8 mouse cellular contexts compared by ENCODE assay signal in the genomic region with DNA sequence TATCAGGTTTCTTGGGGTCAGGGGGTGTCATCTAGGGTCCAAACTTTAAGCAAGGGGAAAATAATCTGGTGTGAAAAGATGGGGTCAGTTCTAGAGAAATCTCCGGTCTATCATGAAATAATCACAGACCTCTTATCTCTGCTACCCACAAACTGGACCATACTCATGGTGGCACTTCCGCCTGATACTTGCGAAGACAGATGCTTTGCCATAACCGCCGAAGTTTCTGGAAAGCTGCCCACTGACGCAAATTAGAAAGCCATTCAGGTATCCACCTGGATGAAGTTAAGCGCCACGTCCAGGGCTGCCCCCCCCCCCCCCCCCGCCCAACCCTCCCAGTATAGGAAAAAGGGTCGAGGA. TPM values are rescaled to one million over a fixed set of nuclear protein-coding genes. Genes with fewer than 3 reads are reported as not detected.
DNase-seq lines count a peak whose midpoint lies in the region; ATAC-seq and TF ChIP-seq lines count a peak whose summit lies in the region.

No protein-coding gene starts in this region.

- DNase-seq in liver, adult 2 months (ENCODE audit: extremely low read depth, low read depth, low spot score): peak; percentile 53
- DNase-seq in liver: no peak
- DNase-seq in forebrain, postnatal 0 days: peak; percentile 28
- no peak for DNase-seq in right cerebral cortex, adult 18-20 months

- H3K9me3 ChIP-seq in forebrain, postnatal 0 days (ENCODE audit: low read length): no peaks in the 10 kb centered on the region
- H3K9me3 ChIP-seq in liver, embryonic 16.5 days (replicated peaks; ENCODE audit: control insufficient read depth, low read length): no peaks in the 10 kb centered on the region

- H3K79me2 ChIP-seq in liver, adult 2 months (ENCODE audit: control insufficient read depth, insufficient read depth, low read length): peaks cover 21% of the 10 kb centered on the region

- H3K4me2 ChIP-seq in forebrain, postnatal 0 days (ENCODE audit: low read depth): peak overlapping the region; percentile 75
- H3K4me2 ChIP-seq in liver, embryonic 16.5 days (ENCODE audit: low read depth, low read length): peak overlapping the region; percentile 89

- ATAC-seq in forebrain, postnatal 0 days: no peak
- ATAC-seq in liver, embryonic 16.5 days (ENCODE audit: low read depth): no peak
- ATAC-seq in monocyte, adult 5-6 weeks (replicated peaks; ENCODE audit: insufficient number of reproducible peaks, low FRiP score, low TSS enrichment, poor library complexity, severe bottlenecking): no peak
- ATAC-seq in CD4-positive, CD25-positive, alpha-beta regulatory T cell, adult 4 months: no peak

- H3K9ac ChIP-seq in liver, adult 2 months (ENCODE audit: low read depth, low read length): peak overlapping the region; percentile 87
- H3K9ac ChIP-seq in forebrain, postnatal 0 days: peak overlapping the region; percentile 82
- H3K9ac ChIP-seq in liver, embryonic 16.5 days (ENCODE audit: low read depth, low read length): peak overlapping the region; percentile 83

- no peak for TF ChIP-seq POLR2A in liver, adult 2 months (IDR thresholded peaks at IDR 0.05; ENCODE audit: extremely low read depth, insufficient read depth, low read length)

- TF ChIP-seq CTCF in liver, adult 2 months (IDR thresholded peaks at IDR 0.05; ENCODE audit: low read depth, low read length): no peak
- no peak for TF ChIP-seq CTCF in forebrain, postnatal 0 days (IDR thresholded peaks at IDR 0.05; ENCODE audit: low read depth)

- H3K4me1 ChIP-seq in liver, adult 2 months (ENCODE audit: control insufficient read depth, insufficient read depth, low read length): peaks cover 5% of the 10 kb centered on the region
- H3K4me1 ChIP-seq in brown adipose tissue, adult 24 weeks (ENCODE audit: control insufficient read depth, insufficient read depth, insufficient read length, low read length): 0 out of 2 replicates have a peak, but pooled peaks cover 4% of the 10 kb centered on the region
- peaks cover 3% of the 10 kb centered on the region; the same call in 1 of the 2 replicates for H3K4me1 ChIP-seq in forebrain, postnatal 0 days (ENCODE audit: insufficient read depth)
- H3K4me1 ChIP-seq in liver, embryonic 16.5 days (ENCODE audit: control insufficient read depth, low read depth, low read length): peaks cover 15% of the 10 kb centered on the region

- no peaks in the 10 kb centered on the region for H3K36me3 ChIP-seq in liver, adult 2 months (ENCODE audit: control insufficient read depth, insufficient read depth, low read length)
- 0 out of 2 replicates have a peak, but pooled peaks cover 3% of the 10 kb centered on the region for H3K36me3 ChIP-seq in forebrain, postnatal 0 days (ENCODE audit: insufficient read depth)
- H3K36me3 ChIP-seq in liver, embryonic 16.5 days (ENCODE audit: control insufficient read depth, insufficient read depth): no peaks in the 10 kb centered on the region

- 2% methylated on average over 10 of the region's 10 CpGs for WGBS in liver, adult 2 months
- WGBS in forebrain, postnatal 0 days: 4% methylated on average over 9 of the region's 10 CpGs
- WGBS in liver, embryonic 16.5 days (ENCODE audit: insufficient replicate concordance): 4% methylated on average over 9 of the region's 10 CpGs

- H3K4me3 ChIP-seq in liver, adult 2 months (ENCODE audit: insufficient read depth, low read depth, low read length): peak overlapping the region; percentile 92
- H3K4me3 ChIP-seq in brown adipose tissue, adult 24 weeks (ENCODE audit: insufficient read depth, low read depth, low read length): peak overlapping the region; percentile 94
- peak overlapping the region; percentile 94 for H3K4me3 ChIP-seq in forebrain, postnatal 0 days (ENCODE audit: low read depth, low read length)
- H3K4me3 ChIP-seq in liver, embryonic 16.5 days (ENCODE audit: low read depth, low read length): peak overlapping the region; percentile 80

- peak overlapping the region; percentile 95; the same call in 1 of the 2 replicates for H3K27ac ChIP-seq in liver, adult 2 months (replicated peaks; ENCODE audit: insufficient read depth, low read depth, low read length)
- 0 out of 2 replicates have a peak overlapping the region, but pooled peaks have one; percentile 11 for H3K27ac ChIP-seq in brown adipose tissue, adult 24 weeks (replicated peaks; ENCODE audit: low read depth, low read length)
- peak overlapping the region; percentile 94 for H3K27ac ChIP-seq in forebrain, postnatal 0 days (ENCODE audit: low read depth, low read length)
- H3K27ac ChIP-seq in liver, embryonic 16.5 days (ENCODE audit: low read length): peak overlapping the region; percentile 83

- no peaks in the 10 kb centered on the region for H3K27me3 ChIP-seq in liver, adult 2 months (ENCODE audit: control insufficient read depth, insufficient read depth, low read length)
- no peaks in the 10 kb centered on the region for H3K27me3 ChIP-seq in forebrain, postnatal 0 days (ENCODE audit: insufficient read depth, low read length)
- no peaks in the 10 kb centered on the region for H3K27me3 ChIP-seq in liver, embryonic 16.5 days (ENCODE audit: control insufficient read depth, insufficient read depth, low read depth, low read length)

RNA-seq across cellular contexts. Expression of gene Dcaf5, which starts 1.8 kb away (rescaled TPM):
- total RNA-seq in liver, adult 2 months (2014; rRNA removed): 7.7 and 8.1 TPM in 2 replicates
- polyA plus RNA-seq in liver, adult 2 months (2012; rRNA removed): 17.8 and 19.1 TPM in 2 replicates
- 7.7 and 15.5 TPM in 2 replicates for polyA plus RNA-seq in brown adipose tissue, adult 24 weeks (2012; ENCODE audit: insufficient read depth, insufficient read length, missing spikeins)
- total RNA-seq in forebrain, postnatal 0 days (2014; rRNA removed): 55.3 and 59.6 TPM in 2 replicates
- polyA plus RNA-seq in forebrain, postnatal 0 days (2015; fragmentation: Nextera tagmentation; extraction: Ambion mirVana): 14.3 and 16.8 TPM in 2 replicates
- polyA plus RNA-seq in liver, embryonic 16.5 days (2015; fragmentation: Nextera tagmentation; extraction: Ambion mirVana): 2.3 and 2.4 TPM in 2 replicates
- total RNA-seq in monocyte, adult 5-6 weeks (2017): 33.3 to 49.8 TPM (median 34.8 TPM) in 3 replicates
- 10 to 100 TPM; 14.9 to 18.2 TPM for polyA plus RNA-seq in CD4-positive, CD25-positive, alpha-beta regulatory T cell, adult 4 months (2017; shearing (Covaris generic))

RNA-seq across cellular contexts. Expression of gene Exd2, which starts 28.3 kb away (rescaled TPM):
- 8.0 and 9.8 TPM in 2 replicates for total RNA-seq in liver, adult 2 months (2014; rRNA removed)
- polyA plus RNA-seq in liver, adult 2 months (2012; rRNA removed): 4.6 and 4.9 TPM in 2 replicates
- polyA plus RNA-seq in brown adipose tissue, adult 24 weeks (2012; ENCODE audit: insufficient read depth, insufficient read length, missing spikeins): 8.7 and 11.4 TPM in 2 replicates
- total RNA-seq in forebrain, postnatal 0 days (2014; rRNA removed): 35.4 and 42.0 TPM in 2 replicates
- 27.3 and 32.2 TPM in 2 replicates for polyA plus RNA-seq in forebrain, postnatal 0 days (2015; fragmentation: Nextera tagmentation; extraction: Ambion mirVana)
- polyA plus RNA-seq in liver, embryonic 16.5 days (2015; fragmentation: Nextera tagmentation; extraction: Ambion mirVana): 5.7 and 7.1 TPM in 2 replicates
- total RNA-seq in monocyte, adult 5-6 weeks (2017): 29.2 to 48.5 TPM (median 31.7 TPM) in 3 replicates
- 10 to 100 TPM; 17.7 to 35.3 TPM for polyA plus RNA-seq in CD4-positive, CD25-positive, alpha-beta regulatory T cell, adult 4 months (2017; shearing (Covaris generic))

Comparison
In these comparisons a context has a peak if more than half of its experiments do, and no peak if none do; other contexts are left out.
1. DNase-seq: peak in liver, adult 2 months (single experiment) and forebrain, postnatal 0 days (single experiment); none in liver (single experiment) and right cerebral cortex, adult 18-20 months (single experiment).
2. H3K27ac ChIP-seq: peak in every context shown above with its lines; median percentile 95 in liver, adult 2 months; 94 in forebrain, postnatal 0 days; 83 in liver, embryonic 16.5 days; 11 in brown adipose tissue, adult 24 weeks.
3. Peak in every context shown above with its lines, with median percentiles within 50 percentile points of each other: H3K4me3 ChIP-seq and H3K9ac ChIP-seq.